Mouse (Mus musculus) forebrain, embryonic 11.5 days (tissue): ENCODE results near the gene Tead1. TPM values are rescaled to one million over a fixed set of nuclear protein-coding genes. Genes with fewer than 3 reads are reported as not detected.

Source experiments
- ATAC-seq: fragments of 200-750 bp; cut with Nextera tagmentation; replicated peaks from 2 replicates; pipeline ENCODE4 v1.8.0; 2017; ENCODE audit warnings: moderate TSS enrichment; ENCODE audit not compliant: low FRiP score
- DNase-seq: peaks from one replicate; pipeline ENCODE4 v3.0.0-alpha.2; 2017; ENCODE audit warnings: low spot score
- H3K27ac ChIP-seq: fragments of 300-500 bp; sonication (generic); 2 replicates; pipeline ENCODE4 v1.5.1; 2014; ENCODE audit warnings: low read depth, low read length
- H3K27me3 ChIP-seq: fragments of 300-500 bp; sonication (generic); 2 replicates; pipeline ENCODE4 v1.6.1; 2014; ENCODE audit warnings: mild to moderate bottlenecking, low read length, mixed read lengths; ENCODE audit not compliant: control insufficient read depth, insufficient read depth
- H3K36me3 ChIP-seq: fragments of 300-500 bp; sonication (generic); 2 replicates; pipeline ENCODE4 v1.6.1; 2014; ENCODE audit warnings: mild to moderate bottlenecking, low read length, moderate library complexity, mixed read lengths; ENCODE audit not compliant: control insufficient read depth, insufficient read depth
- H3K4me1 ChIP-seq: fragments of 300-500 bp; sonication (generic); replicated peaks from 2 replicates; pipeline ENCODE4 v1.6.1; 2014; ENCODE audit warnings: low read length, mixed read lengths; ENCODE audit not compliant: control insufficient read depth, insufficient read depth
- H3K4me2 ChIP-seq: fragments of 300-500 bp; sonication (generic); 2 replicates; pipeline ENCODE4 v1.6.1; 2014; ENCODE audit warnings: low read depth, mild to moderate bottlenecking, low read length, moderate library complexity, mixed read lengths; ENCODE audit not compliant: severe bottlenecking
- H3K4me3 ChIP-seq: fragments of 300-500 bp; sonication (generic); 2 replicates; pipeline ENCODE4 v1.5.1; 2014; ENCODE audit warnings: low read depth, low read length
- H3K9ac ChIP-seq: fragments of 300-500 bp; sonication (generic); 2 replicates; pipeline ENCODE4 v1.6.1; 2014; ENCODE audit warnings: low read length
- H3K9me3 ChIP-seq: fragments of 300-500 bp; sonication (generic); 2 replicates; pipeline ENCODE4 v1.6.1; 2016; ENCODE audit warnings: low read length, mixed read lengths; ENCODE audit not compliant: control insufficient read depth
- WGBS: fragments of 180-500 bp; shearing (Covaris S2); extraction: QIAGEN DNeasy Blood & Tissue Kit; methylation state at CpG from one replicate; pipeline ENCODE4 v1.1.7; 2014; 5-methylcytosine and 5-hydroxymethylcytosine counted together
- polyA plus RNA-seq: library from polyadenylated mRNA; unstranded; fragments of >200 nt; fragmentation: Nextera tagmentation; extraction: Ambion mirVana; gene quantifications from 2 replicates; pipeline ENCODE4 v1.2.1, GENCODE M21; 2014

Gene Tead1
- polyA plus RNA-seq, 1 experiment from 2014 or later, result 24.9 TPM

- no peak for DNase-seq
- ATAC-seq, result no peak
Observed at GRCm38 (mm10) chr7:112793903-112794302, 114.8 kb downstream of the Tead1 start.

GRCm38 (mm10) chr7:112794481-112794880 is 115.4 kb downstream of the Tead1 start:
- WGBS, result 8% methylated on average over 2 of the region's 2 CpGs
- Histone ChIP-seq H3K4me1 (peaks cover 11% of the 10 kb centered on the region), H3K9me3 (no peaks in the 10 kb centered on the region), H3K36me3 (no peaks in the 10 kb centered on the region), H3K27ac (peak overlapping the region; percentile 7; the same call in 1 of the 2 replicates), H3K27me3 (no peaks in the 10 kb centered on the region), H3K4me3 (no peak overlapping the region), H3K9ac (no peak overlapping the region), H3K4me2 (no peak overlapping the region)
- no peak for ATAC-seq
- no peak for DNase-seq

More at GRCm38 (mm10) chr7:112793903-112794302, 114.8 kb downstream of the Tead1 start:
- no peak overlapping the region for H3K4me3 ChIP-seq
- 57% methylated on average over 7 of the region's 7 CpGs for whole genome bisulfite sequencing
- no peak overlapping the region for H3K9ac ChIP-seq
- peak overlapping the region; percentile 1; the same call in 1 of the 2 replicates for H3K27ac ChIP-seq
- H3K36me3 ChIP-seq, result no peaks in the 10 kb centered on the region
- peaks cover 16% of the 10 kb centered on the region for H3K4me1 ChIP-seq
- H3K9me3 ChIP-seq, result no peaks in the 10 kb centered on the region
- no peak overlapping the region for H3K4me2 ChIP-seq
- no peaks in the 10 kb centered on the region for H3K27me3 ChIP-seq

DNA sequence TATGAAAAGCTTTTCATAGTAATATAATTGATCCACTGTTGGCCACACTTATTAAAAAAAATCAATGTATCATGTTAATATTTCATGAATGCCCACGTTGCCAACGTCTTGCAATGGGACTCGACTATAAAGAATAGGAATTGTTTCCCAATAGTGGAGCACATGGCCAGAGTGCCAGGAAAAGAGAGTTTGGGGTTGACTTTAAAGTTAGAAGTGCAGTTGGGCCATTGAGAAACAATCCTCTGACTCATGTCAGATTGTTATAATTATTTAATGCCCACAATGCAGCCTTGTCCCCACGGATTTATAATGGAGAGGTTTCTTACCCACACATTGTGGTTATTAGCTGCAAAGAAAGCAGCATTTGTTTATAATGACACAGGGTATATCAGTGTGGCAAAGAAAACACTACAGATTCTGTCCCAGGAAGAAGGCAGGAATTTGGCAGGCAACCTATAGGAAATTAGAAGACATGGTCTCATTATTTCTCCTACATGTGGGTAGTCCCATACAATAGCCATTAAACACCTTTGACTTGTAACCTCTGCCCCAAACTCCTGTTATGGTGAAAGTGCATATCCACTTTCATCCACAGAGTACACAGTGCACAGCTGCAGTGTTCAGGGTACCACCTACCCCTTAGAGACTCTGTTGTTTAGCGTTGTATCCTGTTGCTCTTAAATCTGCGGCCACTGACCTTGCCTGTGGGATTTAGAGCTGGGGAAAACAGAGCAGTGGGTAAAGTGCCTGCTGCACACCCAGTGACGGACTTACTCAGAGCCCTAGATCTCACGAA is 118.6 kb downstream of the Tead1 start:
- no peaks in the 10 kb centered on the region for H3K9me3 ChIP-seq
- WGBS, result 86% methylated on average over 8 of the region's 8 CpGs
- no peaks in the 10 kb centered on the region; the same call in 1 of the 2 replicates for H3K27me3 ChIP-seq
- ATAC-seq (no peak), DNase-seq (no peak)
- no peak overlapping the region for H3K4me2 ChIP-seq
- H3K4me3 ChIP-seq, result no peak overlapping the region
- no peaks in the 10 kb centered on the region for H3K36me3 ChIP-seq
- H3K4me1 ChIP-seq, result peaks cover 15% of the 10 kb centered on the region
- no peak overlapping the region for H3K9ac ChIP-seq
- H3K27ac ChIP-seq, result no peak overlapping the region

GRCm38 (mm10) chr7:112801706-112802105 is 122.6 kb downstream of the Tead1 start:
- ATAC-seq (no peak), DNase-seq (no peak)
- Histone ChIP-seq H3K9me3 (no peaks in the 10 kb centered on the region), H3K27me3 (no peaks in the 10 kb centered on the region; the same call in 1 of the 2 replicates), H3K4me3 (no peak overlapping the region), H3K36me3 (no peaks in the 10 kb centered on the region), H3K27ac (no peak overlapping the region), H3K4me2 (no peak overlapping the region), H3K9ac (no peak overlapping the region), H3K4me1 (peaks cover 4% of the 10 kb centered on the region)
- WGBS, result 52% methylated on average over 8 of the region's 8 CpGs

DNA sequence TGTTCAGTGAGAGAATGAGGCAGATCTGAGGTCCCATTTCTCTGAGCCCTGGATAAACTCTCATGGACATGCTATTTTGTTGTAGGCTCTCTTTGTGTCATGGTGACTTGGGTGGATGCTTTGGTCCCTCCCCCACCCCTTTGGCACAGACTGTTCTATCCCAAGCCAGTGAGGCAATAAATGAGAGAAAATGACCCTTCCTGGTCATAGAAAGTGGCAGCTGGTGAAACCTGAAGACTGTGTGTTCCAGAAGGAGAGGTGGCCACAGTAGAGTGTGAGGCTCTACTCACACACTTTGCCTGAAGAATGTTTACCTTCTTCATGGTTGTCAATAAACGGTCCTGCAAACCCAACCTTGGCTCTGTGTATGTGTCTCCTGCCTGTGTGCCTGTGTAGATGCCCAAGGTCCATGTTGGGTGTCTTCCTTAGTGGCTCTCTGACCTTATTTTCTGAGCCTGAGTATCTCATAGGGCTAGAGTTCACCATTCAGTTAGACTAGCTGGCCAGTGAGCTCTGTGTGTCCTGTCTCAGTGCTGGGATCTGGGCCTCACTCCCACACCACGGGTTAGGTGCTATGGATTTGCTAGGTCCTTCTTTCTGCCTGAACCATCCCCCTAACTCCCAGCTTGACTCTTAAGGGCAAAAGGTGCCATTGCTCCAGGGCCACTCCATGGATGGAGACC is 127.7 kb downstream of the Tead1 start:
- H3K9ac ChIP-seq, result no peak overlapping the region
- WGBS, result 30% methylated on average over 2 of the region's 2 CpGs
- peak overlapping the region; percentile 75 for H3K27ac ChIP-seq
- H3K27me3 ChIP-seq, result no peaks in the 10 kb centered on the region; the same call in 1 of the 2 replicates
- peaks cover 21% of the 10 kb centered on the region for H3K4me1 ChIP-seq
- no peak for DNase-seq
- no peaks in the 10 kb centered on the region for H3K9me3 ChIP-seq
- peak overlapping the region; percentile 42; the same call in 1 of the 2 replicates for H3K4me2 ChIP-seq
- H3K36me3 ChIP-seq, result no peaks in the 10 kb centered on the region
- peak; percentile 40; the same call in 1 of the 2 replicates for ATAC-seq
- no peak overlapping the region; the same call in 1 of the 2 replicates for H3K4me3 ChIP-seq

DNA sequence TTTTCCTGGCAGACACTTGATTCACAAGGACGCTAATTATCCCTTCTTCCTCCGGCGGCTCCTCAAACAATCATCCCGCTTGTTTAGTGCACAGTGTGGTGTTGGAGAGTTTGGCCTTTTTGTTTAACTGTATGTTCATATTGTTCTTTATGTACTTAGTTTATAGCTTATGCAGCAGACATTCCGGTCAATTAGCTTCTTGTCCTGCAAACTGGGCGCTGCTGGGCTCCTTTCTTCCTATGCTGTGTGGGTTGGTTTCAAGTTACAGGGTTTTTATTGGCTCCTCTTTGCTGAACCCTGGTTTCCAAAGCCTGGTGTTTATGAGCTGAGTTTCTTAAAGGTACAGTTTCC is 128.3 kb downstream of the Tead1 start:
- ATAC-seq, result peak; percentile 81
- DNase-seq, result peak; percentile 79
- Histone ChIP-seq H3K9me3 (no peaks in the 10 kb centered on the region), H3K36me3 (no peaks in the 10 kb centered on the region), H3K27me3 (no peaks in the 10 kb centered on the region; the same call in 1 of the 2 replicates), H3K27ac (peak overlapping the region; percentile 75), H3K4me3 (no peak overlapping the region; the same call in 1 of the 2 replicates), H3K4me1 (peaks cover 21% of the 10 kb centered on the region), H3K4me2 (peak overlapping the region; percentile 42; the same call in 1 of the 2 replicates), H3K9ac (no peak overlapping the region)
- under 1% methylated on average over 6 of the region's 6 CpGs for WGBS

DNA sequence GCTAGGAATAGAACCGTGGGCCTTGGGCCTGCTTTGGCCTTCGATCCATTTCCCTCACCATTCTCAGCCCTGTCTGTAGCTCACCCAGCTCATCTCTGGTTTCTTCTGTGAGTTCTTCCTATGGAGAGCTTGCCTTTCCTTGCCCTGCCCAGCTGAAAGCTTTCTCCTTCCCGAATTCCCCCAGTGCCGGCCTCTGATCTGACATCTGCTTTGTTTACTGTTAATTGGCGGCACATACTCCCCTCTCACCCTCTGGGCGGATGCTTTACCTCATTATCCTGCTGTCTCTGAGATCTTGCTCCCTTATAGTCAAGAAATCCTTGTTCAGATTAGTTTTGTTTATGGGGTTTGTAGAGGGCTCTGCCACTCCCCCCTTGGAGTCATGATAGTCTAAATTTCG is 131.6 kb downstream of the Tead1 start:
- no peaks in the 10 kb centered on the region for H3K27me3 ChIP-seq
- no peaks in the 10 kb centered on the region for H3K36me3 ChIP-seq
- ATAC-seq (no peak), DNase-seq (no peak)
- H3K4me1 ChIP-seq, result peaks cover 21% of the 10 kb centered on the region
- no peak overlapping the region for H3K27ac ChIP-seq
- H3K9ac ChIP-seq, result no peak overlapping the region
- 31% methylated on average over 7 of the region's 7 CpGs for WGBS
- H3K4me3 ChIP-seq, result no peak overlapping the region
- H3K9me3 ChIP-seq, result no peaks in the 10 kb centered on the region
- no peak overlapping the region for H3K4me2 ChIP-seq

- 73% methylated on average over 10 of the region's 10 CpGs for WGBS
- no peak overlapping the region for H3K9ac ChIP-seq
- H3K4me1 ChIP-seq, result peaks cover 15% of the 10 kb centered on the region
- no peaks in the 10 kb centered on the region for H3K9me3 ChIP-seq
- H3K4me2 ChIP-seq, result no peak overlapping the region
- H3K36me3 ChIP-seq, result no peaks in the 10 kb centered on the region
- no peak overlapping the region for H3K27ac ChIP-seq
- no peaks in the 10 kb centered on the region for H3K27me3 ChIP-seq
- DNase-seq (no peak), ATAC-seq (no peak)
- H3K4me3 ChIP-seq, result no peak overlapping the region
Observed at GRCm38 (mm10) chr7:112812037-112812775, 133.1 kb downstream of the Tead1 start.
